Mouse (Mus musculus) MEL (cell line): ENCODE measurements at regions not wholly inside any gene's neighbourhood (a gene's known extent, or its start where the extent isn't known, plus 50 kb on each side); places are given as distances from the start of the nearest gene placed in this dataset.

ENCODE experiments used
- DNase-seq: peaks from one replicate; pipeline ENCODE4 v3.0.0; 2011; ENCODE audit warnings: low read depth, low spot score
- H3K27ac ChIP-seq: 2 replicates; pipeline ENCODE4 v1.5.1; 2012; ENCODE audit warnings: low read depth, mild to moderate bottlenecking, control low read depth, low read length, moderate library complexity; ENCODE audit not compliant: control insufficient read depth
- H3K27me3 ChIP-seq, 2 experiments: fragments of 150-350 bp in 1 of 2; sonication (generic) in 1 of 2; 2 replicates each; pipeline ENCODE4 v1.6.1; 2012; ENCODE audit warnings: low read length in 2 of 2, mild to moderate bottlenecking in 2 of 2, improper control_type of control experiment in 1 of 2, moderate library complexity in 1 of 2; ENCODE audit not compliant: insufficient read depth in 2 of 2, control insufficient read depth in 1 of 2
- H3K36me3 ChIP-seq, 2 experiments: 2 replicates each; pipeline ENCODE4 v1.6.1; 2012 to 2014; ENCODE audit warnings: low read length in 2 of 2, improper control_type of control experiment in 1 of 2, inconsistent platforms in 1 of 2, mild to moderate bottlenecking in 1 of 2; ENCODE audit not compliant: insufficient read depth in 2 of 2, control insufficient read depth in 1 of 2
- H3K4me1 ChIP-seq, 2 experiments: fragments of 150-350 bp in 1 of 2; sonication (generic) in 1 of 2; 2 replicates each; pipeline ENCODE4 v1.6.1; 2012; ENCODE audit warnings: low read length in 2 of 2, improper control_type of control experiment in 1 of 2, mild to moderate bottlenecking in 1 of 2; ENCODE audit not compliant: insufficient read depth in 2 of 2, control insufficient read depth in 1 of 2
- H3K4me3 ChIP-seq, 2 experiments: fragments of 150-350 bp in 1 of 2; sonication (generic) in 1 of 2; 2 replicates each; pipeline ENCODE4 v1.5.1; 2012; ENCODE audit warnings: low read depth in 2 of 2, low read length in 2 of 2, mild to moderate bottlenecking in 2 of 2, moderate library complexity in 2 of 2, control low read depth in 1 of 2, improper control_type of control experiment in 1 of 2; ENCODE audit not compliant: control insufficient read depth in 1 of 2, insufficient read depth in 1 of 2
- H3K79me2 ChIP-seq: 2 replicates; pipeline ENCODE4 v1.6.1; 2012; ENCODE audit warnings: mild to moderate bottlenecking, low read length, moderate library complexity; ENCODE audit not compliant: control insufficient read depth, poor library complexity, insufficient read depth
- H3K9ac ChIP-seq: 2 replicates; pipeline ENCODE4 v1.6.1; 2012; ENCODE audit warnings: low read depth, mild to moderate bottlenecking, control low read depth, low read length, moderate library complexity; ENCODE audit not compliant: control insufficient read depth, poor library complexity, severe bottlenecking
- H3K9me3 ChIP-seq: fragments of 150-350 bp; sonication (generic); replicated peaks from 2 replicates; pipeline ENCODE4 v1.6.1; 2012; ENCODE audit warnings: mild to moderate bottlenecking, low read length, improper control_type of control experiment, moderate library complexity; ENCODE audit not compliant: insufficient read depth
- BHLHE40 ChIP-seq: IDR thresholded peaks from 2 replicates; pipeline ENCODE4 v1.6.1; 2012; ENCODE audit warnings: low read depth, mild to moderate bottlenecking, inconsistent platforms, low read length, improper control_type of control experiment, borderline replicate concordance
- CHD2 ChIP-seq: IDR thresholded peaks from 2 replicates; pipeline ENCODE4 v1.6.1; 2011; ENCODE audit warnings: low read length, improper control_type of control experiment
- E2F4 ChIP-seq: IDR thresholded peaks from 2 replicates; pipeline ENCODE4 v1.6.1; 2011; ENCODE audit warnings: low read depth, low read length, improper control_type of control experiment, borderline replicate concordance
- ELF1 ChIP-seq: IDR thresholded peaks from 2 replicates; pipeline ENCODE4 v1.6.1; 2014; ENCODE audit warnings: low read depth, mild to moderate bottlenecking, inconsistent platforms, low read length, improper control_type of control experiment, moderate library complexity
- ETS1 ChIP-seq: IDR thresholded peaks from 2 replicates; pipeline ENCODE4 v1.6.1; 2012; ENCODE audit warnings: low read depth, mild to moderate bottlenecking, inconsistent platforms, low read length, improper control_type of control experiment, moderate library complexity
- GABPA ChIP-seq: IDR thresholded peaks from 2 replicates; pipeline ENCODE4 v1.6.1; 2012; ENCODE audit warnings: low read depth, mild to moderate bottlenecking, inconsistent platforms, low read length, improper control_type of control experiment, moderate library complexity
- MAFK ChIP-seq: IDR thresholded peaks from 2 replicates; pipeline ENCODE4 v1.6.1; 2011; ENCODE audit warnings: low read depth, mild to moderate bottlenecking, low read length, improper control_type of control experiment, borderline replicate concordance
- NRF1 ChIP-seq: IDR thresholded peaks from 2 replicates; pipeline ENCODE4 v1.6.1; 2014; ENCODE audit warnings: low read depth, mild to moderate bottlenecking, inconsistent platforms, low read length, improper control_type of control experiment, moderate library complexity; ENCODE audit not compliant: poor library complexity, insufficient read depth, severe bottlenecking
- POLR2A ChIP-seq, 2 experiments: IDR thresholded peaks; 2 replicates each; pipeline ENCODE4 v1.6.1; 2011 to 2012; ENCODE audit warnings: low read length in 2 of 2, mild to moderate bottlenecking in 2 of 2, control low read depth in 1 of 2, improper control_type of control experiment in 1 of 2, low read depth in 1 of 2, moderate library complexity in 1 of 2; ENCODE audit not compliant: control insufficient read depth in 1 of 2, insufficient read depth in 1 of 2, poor library complexity in 1 of 2
- POLR2AphosphoS2 ChIP-seq: IDR thresholded peaks from 2 replicates; pipeline ENCODE4 v1.6.1; 2011; ENCODE audit warnings: low read length, improper control_type of control experiment
- POLR2AphosphoS5 ChIP-seq: IDR thresholded peaks from 2 replicates; pipeline ENCODE4 v1.6.1; 2012; ENCODE audit warnings: low read depth, borderline replicate concordance, mild to moderate bottlenecking, inconsistent platforms, low read length, moderate library complexity, mixed read lengths
- RAD21 ChIP-seq: IDR thresholded peaks from 2 replicates; pipeline ENCODE4 v1.6.1; 2011; ENCODE audit warnings: mild to moderate bottlenecking, low read depth, low read length, improper control_type of control experiment
- SMC3 ChIP-seq: IDR thresholded peaks from 2 replicates; pipeline ENCODE4 v1.6.1; 2011; ENCODE audit warnings: low read depth, low read length, improper control_type of control experiment
- TAL1 ChIP-seq: IDR thresholded peaks from 2 replicates; pipeline ENCODE4 v1.6.1; 2012; ENCODE audit warnings: mild to moderate bottlenecking, inconsistent platforms, low read length, moderate library complexity, mixed read lengths
- TBP ChIP-seq: IDR thresholded peaks from 2 replicates; pipeline ENCODE4 v1.8.0; 2011; ENCODE audit warnings: low read depth, low read length, improper control_type of control experiment
- UBTF ChIP-seq: IDR thresholded peaks from 2 replicates; pipeline ENCODE4 v1.6.1; 2012; ENCODE audit warnings: low read depth, mild to moderate bottlenecking, inconsistent platforms, low read length, improper control_type of control experiment, moderate library complexity, borderline replicate concordance; ENCODE audit not compliant: insufficient read depth
- USF2 ChIP-seq, 2 experiments: IDR thresholded peaks; 2 replicates each; pipeline ENCODE4 v1.6.1; 2011 to 2012; ENCODE audit warnings: improper control_type of control experiment in 2 of 2, low read length in 2 of 2, borderline replicate concordance in 1 of 2, inconsistent platforms in 1 of 2, low read depth in 1 of 2, mild to moderate bottlenecking in 1 of 2; ENCODE audit not compliant: insufficient read depth in 1 of 2
- ZC3H11A ChIP-seq: IDR thresholded peaks from 2 replicates; pipeline ENCODE4 v1.6.1; 2012; ENCODE audit warnings: low read depth, mild to moderate bottlenecking, inconsistent platforms, low read length, improper control_type of control experiment
- ZKSCAN1 ChIP-seq: IDR thresholded peaks from 2 replicates; pipeline ENCODE4 v1.6.1; 2012; ENCODE audit warnings: low read depth, mild to moderate bottlenecking, inconsistent platforms, low read length, improper control_type of control experiment, moderate library complexity
- ZMIZ1 ChIP-seq: IDR thresholded peaks from 2 replicates; pipeline ENCODE4 v1.6.1; 2012; ENCODE audit warnings: low read depth, mild to moderate bottlenecking, inconsistent platforms, low read length, improper control_type of control experiment, moderate library complexity
- ZNF384 ChIP-seq: IDR thresholded peaks from 2 replicates; pipeline ENCODE4 v1.6.1; 2012; ENCODE audit warnings: low read depth, mild to moderate bottlenecking, inconsistent platforms, low read length, improper control_type of control experiment

DNA sequence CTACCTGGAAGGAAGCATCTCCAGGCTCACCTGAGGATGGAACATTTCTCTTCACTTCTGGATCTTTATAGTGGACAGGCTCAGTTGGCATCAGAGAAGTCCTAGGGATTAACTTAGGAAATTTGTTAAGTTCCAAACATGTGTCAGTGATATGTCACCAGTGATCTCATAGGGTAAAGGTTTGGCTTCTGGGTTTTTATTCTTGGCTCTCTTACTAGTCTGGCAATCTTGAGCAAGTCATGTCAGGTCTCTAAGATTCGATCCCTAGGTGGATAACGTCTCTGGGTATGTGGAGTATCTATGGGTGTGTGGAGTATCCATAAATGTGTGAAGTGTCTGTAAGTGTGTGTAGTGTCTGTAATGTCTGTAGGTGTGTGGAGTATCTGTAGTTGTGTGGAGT, 127.9 kb upstream of the Irx5 start:
- no peaks in the 10 kb centered on the region for H3K27me3 ChIP-seq
- no peaks in the 10 kb centered on the region for H3K9me3 ChIP-seq
- H3K4me1 ChIP-seq: no peaks in the 10 kb centered on the region
- no peak overlapping the region for H3K9ac ChIP-seq
- H3K79me2 ChIP-seq: no peaks in the 10 kb centered on the region
- no peaks in the 10 kb centered on the region for H3K36me3 ChIP-seq
- H3K4me3 ChIP-seq: no peak overlapping the region
- no peak overlapping the region for H3K27ac ChIP-seq
- TF ChIP-seq ZNF384 (no peak), ELF1 (no peak), E2F4 (no peak), POLR2AphosphoS2 (no peak)
- DNase-seq: no peak

- no peaks in the 10 kb centered on the region for H3K9me3 ChIP-seq
- no peak overlapping the region for H3K4me3 ChIP-seq
- no peaks in the 10 kb centered on the region for H3K36me3 ChIP-seq
- H3K4me1 ChIP-seq: no peaks in the 10 kb centered on the region
- TF ChIP-seq BHLHE40: no peak
- no peak for TF ChIP-seq ZMIZ1
- TF ChIP-seq ZNF384: no peak
- no peak for TF ChIP-seq POLR2AphosphoS2
- no peak for TF ChIP-seq ETS1
- H3K79me2 ChIP-seq: no peaks in the 10 kb centered on the region
- no peaks in the 10 kb centered on the region for H3K27me3 ChIP-seq
- no peak overlapping the region for H3K9ac ChIP-seq
- no peak overlapping the region for H3K27ac ChIP-seq
- DNase-seq: no peak
Measured at GRCm38 (mm10) chr8:92224929-92225328, 132.5 kb upstream of the Irx5 start.

DNA sequence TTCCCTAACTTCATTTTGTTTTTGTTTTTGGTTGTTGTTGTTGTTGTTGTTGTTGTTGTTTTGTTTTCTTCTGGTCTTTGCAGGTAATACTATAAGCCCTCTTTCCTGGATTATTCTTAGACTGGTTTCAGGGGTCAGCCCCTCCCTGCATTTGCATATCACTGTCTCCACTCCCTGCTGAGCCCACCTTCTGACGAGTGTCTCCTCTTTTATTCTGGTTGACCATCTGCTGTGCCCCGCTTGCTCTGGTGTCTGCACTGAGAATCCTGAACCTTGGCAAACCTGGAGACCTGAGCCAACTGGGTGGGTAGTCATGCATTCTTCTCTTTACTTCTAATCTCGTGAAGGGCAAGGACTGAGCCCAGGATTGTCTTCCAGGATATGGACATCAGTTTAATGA, 134.4 kb upstream of the Irx5 start:
- H3K27ac ChIP-seq: no peak overlapping the region
- H3K4me3 ChIP-seq: no peak overlapping the region
- TF ChIP-seq MAFK (no peak), POLR2A (IDR thresholded peaks at IDR 0.05; ENCODE audit: control insufficient read depth in 1 of 2, insufficient read depth in 1 of 2, low read depth in 1 of 2, low read length in 2 of 2, poor library complexity in 1 of 2) (no peak), ZKSCAN1 (no peak), GABPA (no peak), TAL1 (no peak), BHLHE40 (no peak), SMC3 (no peak), RAD21 (no peak), TBP (no peak), ZC3H11A (no peak), CHD2 (no peak), USF2 (IDR thresholded peaks at IDR 0.05; ENCODE audit: borderline replicate concordance in 1 of 2, insufficient read depth in 1 of 2, low read depth in 1 of 2, low read length in 2 of 2) (no peak), NRF1 (no peak), POLR2AphosphoS5 (no peak), UBTF (no peak)
- H3K9me3 ChIP-seq: no peaks in the 10 kb centered on the region
- no peaks in the 10 kb centered on the region for H3K36me3 ChIP-seq
- no peaks in the 10 kb centered on the region for H3K27me3 ChIP-seq
- no peak overlapping the region for H3K9ac ChIP-seq
- no peak for DNase-seq
- H3K4me1 ChIP-seq: no peaks in the 10 kb centered on the region
- no peaks in the 10 kb centered on the region for H3K79me2 ChIP-seq
